Mouse (Mus musculus): ENCODE measurements around the gene Prrc2c. TPM values are rescaled to one million over a fixed set of nuclear protein-coding genes. Genes with fewer than 3 reads are reported as not detected.

Prrc2c gene
- 289 TPM for polyA plus RNA-seq (2017; shearing (Covaris generic))

DNA sequence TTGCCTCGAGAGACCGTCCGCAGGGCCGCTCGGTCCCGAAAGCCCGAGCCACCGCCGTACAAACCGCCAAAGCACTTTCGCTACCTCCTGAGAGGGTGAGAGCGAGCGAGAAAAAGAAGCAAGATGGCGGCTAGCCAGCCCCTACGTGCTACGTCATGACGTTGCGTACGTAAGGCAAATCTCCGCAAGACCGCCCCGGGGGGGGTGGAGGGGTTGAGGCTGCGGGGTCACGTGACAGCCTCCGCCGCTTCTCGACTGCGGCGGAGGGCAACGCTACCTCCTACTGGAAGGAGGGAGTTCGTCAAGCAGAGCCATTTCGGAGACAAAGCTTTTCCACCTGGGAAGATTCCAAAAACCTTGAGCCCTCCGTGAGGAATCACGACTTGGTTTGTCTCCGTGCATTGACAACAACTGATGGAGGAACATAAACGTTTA is at the start of gene Prrc2c:
Prrc2c (minus strand) TSS at position 156 of the 435 bp plus-strand sequence.

DNA sequence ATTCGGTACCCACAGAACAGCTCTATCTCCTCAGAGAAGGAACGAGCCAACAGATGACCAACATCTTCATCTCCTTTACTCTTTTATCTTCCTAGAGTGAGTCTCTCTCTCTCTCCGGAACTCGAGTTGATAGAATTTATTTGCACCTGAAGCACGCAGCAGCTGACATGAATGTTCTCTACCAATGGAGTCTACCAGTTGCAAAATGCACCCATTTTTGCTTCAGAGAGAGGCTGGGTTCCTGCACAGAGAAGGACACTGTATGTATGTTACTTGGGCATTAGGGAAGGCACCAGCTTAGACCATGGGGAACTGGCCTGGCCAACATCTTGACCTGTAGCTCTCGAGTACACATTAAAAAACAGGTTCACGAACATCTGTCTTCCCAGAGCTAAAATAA is 82.2 kb downstream of the Prrc2c start, which contains the start of gene Myocos:
Myocos (minus strand) TSS at position 101 of the 400 bp plus-strand sequence.

DNA sequence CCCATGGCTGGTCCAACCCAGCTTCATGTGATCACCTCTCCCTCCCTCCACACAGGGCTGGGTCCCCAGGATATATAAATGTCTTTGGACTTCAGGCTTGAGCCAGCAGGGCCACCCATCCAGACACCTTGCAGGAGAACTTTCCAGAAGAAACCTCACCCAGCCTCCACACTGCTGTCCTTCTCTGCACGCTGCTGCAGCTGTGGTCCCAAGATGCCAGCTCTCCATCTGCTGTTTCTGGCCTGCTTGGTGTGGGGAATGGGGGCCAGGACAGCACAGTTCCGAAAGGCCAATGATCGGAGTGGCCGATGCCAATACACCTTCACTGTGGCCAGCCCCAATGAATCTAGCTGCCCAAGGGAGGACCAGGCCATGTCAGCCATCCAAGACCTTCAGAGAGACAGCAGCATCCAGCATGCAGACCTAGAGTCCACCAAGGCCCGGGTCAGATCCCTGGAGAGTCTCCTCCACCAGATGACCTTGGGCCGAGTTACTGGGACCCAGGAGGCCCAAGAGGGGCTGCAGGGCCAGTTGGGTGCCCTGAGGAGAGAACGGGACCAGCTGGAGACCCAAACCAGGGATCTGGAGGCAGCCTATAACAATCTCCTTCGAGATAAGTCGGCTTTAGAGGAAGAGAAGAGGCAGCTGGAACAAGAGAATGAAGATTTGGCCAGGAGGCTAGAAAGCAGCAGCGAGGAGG is 101.2 kb downstream of the Prrc2c start, which contains the start of gene Myoc:
Myoc (plus strand) TSS at position 105 of the 700 bp plus-strand sequence.

Other genes with a start within 250 kb of the Prrc2c start
- gene Mettl13, start 192.0 kb downstream of the Prrc2c start, polyA plus RNA-seq (2017; shearing (Covaris generic)): 23.5 TPM
- 110 TPM for gene Vamp4, start 170.0 kb downstream of the Prrc2c start, polyA plus RNA-seq (2017; shearing (Covaris generic))
- not detected for gene Myoc, start 101.4 kb downstream of the Prrc2c start, polyA plus RNA-seq (2017; shearing (Covaris generic))
- gene Myocos, start 82.3 kb downstream of the Prrc2c start, polyA plus RNA-seq (2017; shearing (Covaris generic)): not detected
- not detected for gene Fmo4, start 73.4 kb upstream of the Prrc2c start, polyA plus RNA-seq (2017; shearing (Covaris generic))
- gene Fmo1, start 126.1 kb upstream of the Prrc2c start, polyA plus RNA-seq (2017; shearing (Covaris generic)): 0.76 TPM
- gene Fmo2, start 158.2 kb upstream of the Prrc2c start, polyA plus RNA-seq (2017; shearing (Covaris generic)): not detected
- not detected for gene Fmo6, start 197.0 kb upstream of the Prrc2c start, polyA plus RNA-seq (2017; shearing (Covaris generic))
- gene Fmo3, start 244.0 kb upstream of the Prrc2c start, polyA plus RNA-seq (2017; shearing (Covaris generic)): not detected